Mouse (Mus musculus): ENCODE measurements at regions not wholly inside any gene's neighbourhood (a gene's known extent, or its start where the extent isn't known, plus 50 kb on each side); places are given as distances from the start of the nearest gene placed in this dataset.
"Not testable (repeated sequence)": the region's sequence is repeated elsewhere in the genome, so short reads cannot be mapped to it uniquely, and the experiment has no call there.

DNA sequence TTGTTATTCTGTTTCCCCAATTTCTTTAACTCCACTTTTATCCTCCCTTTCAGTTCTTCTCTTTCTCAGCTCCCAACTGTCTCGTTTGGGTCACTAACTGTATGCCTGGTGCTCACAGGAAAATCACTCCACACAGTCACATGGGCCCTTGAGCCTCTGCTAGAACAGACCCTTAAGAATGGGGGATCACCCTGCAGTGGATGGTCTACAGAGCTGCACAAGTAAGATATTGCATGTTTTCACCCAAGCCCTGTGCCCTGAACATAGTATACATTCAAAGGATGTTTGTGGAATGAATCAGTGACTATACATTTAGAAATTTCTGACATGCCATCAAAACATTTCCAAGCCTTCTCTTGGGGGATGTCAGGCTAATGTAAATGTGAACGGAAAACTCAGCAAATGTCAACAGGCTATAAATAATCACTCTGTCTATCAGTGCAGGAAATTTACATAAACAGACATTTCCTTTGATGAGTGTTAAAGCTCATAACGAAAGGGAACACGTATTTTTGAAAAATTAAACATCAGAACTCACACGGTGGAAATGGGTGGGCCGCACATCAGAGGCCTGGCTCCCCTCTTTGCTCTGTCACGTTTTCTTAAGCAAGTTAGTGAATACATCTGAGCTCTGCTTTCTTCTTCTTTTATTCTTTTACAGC lies 297.4 kb downstream of the Samd5 start:
- DNase-seq (ENCODE audit: low spot score) (no peak), ATAC-seq (ENCODE audit: insufficient read depth, low FRiP score, low TSS enrichment) (no peak)
- Histone ChIP-seq H3K4me3 (ENCODE audit: low read depth, low read length) (no peak overlapping the region), H3K9ac (ENCODE audit: low read length) (no peak overlapping the region), H3K4me1 (ENCODE audit: control insufficient read depth, insufficient read depth, low read length) (no peaks in the 10 kb centered on the region), H3K27ac (ENCODE audit: low read depth, low read length) (no peak overlapping the region), H3K4me2 (ENCODE audit: low read depth) (no peak overlapping the region), H3K36me3 (ENCODE audit: control insufficient read depth, insufficient read depth, low read length) (no peaks in the 10 kb centered on the region), H3K27me3 (ENCODE audit: control insufficient read depth, insufficient read depth, low read length) (no peaks in the 10 kb centered on the region), H3K9me3 (ENCODE audit: control insufficient read depth, low read length) (no peaks in the 10 kb centered on the region)
- WGBS: 69% methylated on average over 7 of the region's 7 CpGs

DNA sequence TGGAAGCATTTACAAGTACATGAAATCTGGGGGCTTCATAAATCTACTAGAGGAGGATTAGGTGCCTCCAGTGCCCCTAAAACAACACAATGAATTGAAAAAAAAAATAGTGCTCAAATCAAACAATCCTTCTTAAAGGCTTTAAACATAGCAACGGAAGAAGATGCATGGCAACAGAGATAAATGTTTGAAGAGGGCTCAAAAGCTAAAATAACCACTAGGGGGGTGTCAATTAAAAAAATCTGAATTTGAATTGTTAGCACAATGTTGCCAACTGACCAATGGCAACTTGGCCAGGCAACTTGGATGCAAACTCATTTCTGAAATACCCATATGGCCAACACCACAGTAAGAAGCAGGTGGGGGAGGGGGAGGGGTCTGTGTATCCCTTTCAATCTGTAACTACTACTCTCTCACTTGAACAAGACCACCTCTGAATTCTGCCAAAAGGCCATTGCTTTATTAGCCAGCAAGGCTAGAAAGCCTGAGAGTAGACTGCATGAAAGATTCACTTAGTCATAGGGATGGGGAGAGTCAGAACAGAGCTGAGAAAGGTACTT lies 312.6 kb downstream of the Samd5 start:
- no peak for DNase-seq (ENCODE audit: low spot score)

GRCm38 (mm10) chr10:9338207-9338801 lies 336.7 kb downstream of the Samd5 start:
- H3K9ac ChIP-seq (ENCODE audit: low read length): no peak overlapping the region
- DNase-seq (ENCODE audit: low spot score) (no peak), ATAC-seq (ENCODE audit: insufficient read depth, low FRiP score, low TSS enrichment) (peak; percentile 87)
- H3K27ac ChIP-seq (ENCODE audit: low read depth, low read length): no peak overlapping the region
- H3K36me3 ChIP-seq (ENCODE audit: control insufficient read depth, insufficient read depth, low read length): no peaks in the 10 kb centered on the region
- no peaks in the 10 kb centered on the region for H3K4me1 ChIP-seq (ENCODE audit: control insufficient read depth, insufficient read depth, low read length)
- no peaks in the 10 kb centered on the region for H3K27me3 ChIP-seq (ENCODE audit: control insufficient read depth, insufficient read depth, low read length)
- H3K9me3 ChIP-seq (ENCODE audit: control insufficient read depth, low read length): no peaks in the 10 kb centered on the region
- no peak overlapping the region for H3K4me2 ChIP-seq (ENCODE audit: low read depth)
- WGBS: 30% methylated on average over 8 of the region's 8 CpGs
- H3K4me3 ChIP-seq (ENCODE audit: low read depth, low read length): no peak overlapping the region

More for the DNA sequence above, 312.6 kb downstream of the Samd5 start:
- no peaks in the 10 kb centered on the region for H3K4me1 ChIP-seq (ENCODE audit: control insufficient read depth, insufficient read depth, low read length)
- H3K36me3 ChIP-seq (ENCODE audit: control insufficient read depth, insufficient read depth, low read length): no peaks in the 10 kb centered on the region
- H3K9me3 ChIP-seq (ENCODE audit: control insufficient read depth, low read length): no peaks in the 10 kb centered on the region
- no peaks in the 10 kb centered on the region for H3K27me3 ChIP-seq (ENCODE audit: control insufficient read depth, insufficient read depth, low read length)
- WGBS: 70% methylated on average over 1 of the region's 1 CpGs
- H3K4me2 ChIP-seq (ENCODE audit: low read depth): no peak overlapping the region
- no peak overlapping the region for H3K9ac ChIP-seq (ENCODE audit: low read length)
- no peak overlapping the region for H3K27ac ChIP-seq (ENCODE audit: low read depth, low read length)
- no peak for ATAC-seq (ENCODE audit: insufficient read depth, low FRiP score, low TSS enrichment)
- H3K4me3 ChIP-seq (ENCODE audit: low read depth, low read length): no peak overlapping the region

DNA sequence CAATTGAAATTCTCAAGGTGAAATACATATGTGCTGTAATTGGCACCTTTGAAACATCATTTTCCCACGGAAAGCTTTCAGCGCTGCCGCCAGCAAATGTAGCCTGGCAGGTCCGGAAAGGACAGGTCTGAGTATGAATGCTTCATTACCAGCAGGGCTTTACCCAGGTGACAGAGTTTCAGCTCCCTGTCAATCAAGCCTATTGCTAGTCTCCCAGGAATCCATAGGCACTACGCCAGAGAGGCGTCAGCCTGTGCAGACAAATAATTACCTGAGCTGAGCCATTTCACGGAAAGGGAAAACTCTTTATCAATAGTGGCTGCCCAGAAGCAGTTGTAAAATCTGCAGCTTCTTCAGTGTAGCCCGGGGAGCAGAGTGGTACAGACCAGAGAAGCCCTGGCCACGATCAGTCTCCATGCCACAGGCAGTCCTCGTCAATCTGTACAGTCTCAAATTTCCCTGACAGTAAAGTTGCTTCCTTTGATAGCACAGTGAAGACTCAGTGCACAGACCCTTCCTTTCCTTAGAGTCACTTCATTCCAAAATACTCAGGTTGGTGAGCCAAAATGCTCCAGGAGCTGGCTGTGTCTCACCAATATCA lies 340.7 kb downstream of the Samd5 start:
- Histone ChIP-seq H3K9me3 (ENCODE audit: control insufficient read depth, low read length) (no peaks in the 10 kb centered on the region), H3K4me1 (ENCODE audit: control insufficient read depth, insufficient read depth, low read length) (peaks cover 5% of the 10 kb centered on the region), H3K27me3 (ENCODE audit: control insufficient read depth, insufficient read depth, low read length) (no peaks in the 10 kb centered on the region), H3K4me3 (ENCODE audit: low read depth, low read length) (no peak overlapping the region), H3K27ac (ENCODE audit: low read depth, low read length) (no peak overlapping the region), H3K36me3 (ENCODE audit: control insufficient read depth, insufficient read depth, low read length) (no peaks in the 10 kb centered on the region), H3K9ac (ENCODE audit: low read length) (no peak overlapping the region), H3K4me2 (ENCODE audit: low read depth) (no peak overlapping the region)
- 81% methylated on average over 10 of the region's 10 CpGs for WGBS
- DNase-seq (ENCODE audit: low spot score) (no peak), ATAC-seq (ENCODE audit: insufficient read depth, low FRiP score, low TSS enrichment) (no peak)

DNA sequence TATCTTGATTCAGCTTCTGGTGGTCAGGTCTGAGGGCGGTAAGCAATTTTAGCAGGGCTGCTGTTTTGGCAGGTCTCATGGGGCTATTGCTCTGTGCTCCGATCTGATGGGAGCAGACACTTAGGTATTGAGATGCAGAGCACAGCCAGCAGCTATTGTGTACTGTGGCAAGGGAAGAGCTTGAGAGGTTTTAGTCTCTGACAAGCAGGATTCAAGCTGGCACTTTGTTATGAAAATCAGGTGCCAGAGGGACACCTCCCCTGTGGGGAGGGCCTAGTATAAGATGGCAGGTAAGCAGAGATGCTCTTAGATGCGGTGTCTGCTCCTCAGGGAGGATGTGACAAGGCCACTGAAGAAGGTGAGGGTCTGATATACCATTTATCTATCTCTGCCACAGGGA lies 343.3 kb downstream of the Samd5 start:
- Histone ChIP-seq H3K4me3 (ENCODE audit: low read depth, low read length) (no peak overlapping the region), H3K27me3 (ENCODE audit: control insufficient read depth, insufficient read depth, low read length) (no peaks in the 10 kb centered on the region), H3K36me3 (ENCODE audit: control insufficient read depth, insufficient read depth, low read length) (no peaks in the 10 kb centered on the region), H3K4me2 (ENCODE audit: low read depth) (no peak overlapping the region), H3K4me1 (ENCODE audit: control insufficient read depth, insufficient read depth, low read length) (peaks cover 5% of the 10 kb centered on the region), H3K27ac (ENCODE audit: low read depth, low read length) (no peak overlapping the region), H3K9me3 (ENCODE audit: control insufficient read depth, low read length) (no peaks in the 10 kb centered on the region), H3K9ac (ENCODE audit: low read length) (no peak overlapping the region)
- DNase-seq (ENCODE audit: low spot score) (peak; percentile 19), ATAC-seq (ENCODE audit: insufficient read depth, low FRiP score, low TSS enrichment) (no peak)
- 22% methylated on average over 3 of the region's 3 CpGs for WGBS

DNA sequence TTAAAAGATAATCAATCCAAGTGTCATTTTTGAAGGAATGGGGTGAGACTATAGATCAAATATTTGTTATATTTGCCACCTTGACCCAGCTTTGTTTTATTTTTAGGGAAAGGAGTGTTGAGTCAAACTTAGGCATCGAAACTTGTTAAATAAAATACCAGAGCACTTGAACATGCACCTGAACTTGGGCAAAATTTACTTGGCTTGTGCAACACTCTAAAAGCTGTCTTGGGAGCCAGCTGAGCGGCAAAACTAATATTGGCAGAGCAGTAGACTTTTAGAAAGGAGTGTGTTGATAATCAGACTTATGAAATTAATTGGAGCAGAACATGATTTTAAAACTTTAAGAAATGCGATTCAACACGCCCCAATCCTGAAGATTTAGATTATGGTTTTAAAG lies 346.7 kb downstream of the Samd5 start:
- Histone ChIP-seq H3K9ac (ENCODE audit: low read length) (no peak overlapping the region), H3K4me2 (ENCODE audit: low read depth) (no peak overlapping the region), H3K36me3 (ENCODE audit: control insufficient read depth, insufficient read depth, low read length) (no peaks in the 10 kb centered on the region), H3K4me3 (ENCODE audit: low read depth, low read length) (no peak overlapping the region), H3K4me1 (ENCODE audit: control insufficient read depth, insufficient read depth, low read length) (peaks cover 5% of the 10 kb centered on the region), H3K9me3 (ENCODE audit: control insufficient read depth, low read length) (no peaks in the 10 kb centered on the region), H3K27ac (ENCODE audit: low read depth, low read length) (no peak overlapping the region), H3K27me3 (ENCODE audit: control insufficient read depth, insufficient read depth, low read length) (no peaks in the 10 kb centered on the region)
- 94% methylated on average over 4 of the region's 4 CpGs for WGBS
- ATAC-seq (ENCODE audit: insufficient read depth, low FRiP score, low TSS enrichment) (no peak), DNase-seq (ENCODE audit: low spot score) (no peak)

DNA sequence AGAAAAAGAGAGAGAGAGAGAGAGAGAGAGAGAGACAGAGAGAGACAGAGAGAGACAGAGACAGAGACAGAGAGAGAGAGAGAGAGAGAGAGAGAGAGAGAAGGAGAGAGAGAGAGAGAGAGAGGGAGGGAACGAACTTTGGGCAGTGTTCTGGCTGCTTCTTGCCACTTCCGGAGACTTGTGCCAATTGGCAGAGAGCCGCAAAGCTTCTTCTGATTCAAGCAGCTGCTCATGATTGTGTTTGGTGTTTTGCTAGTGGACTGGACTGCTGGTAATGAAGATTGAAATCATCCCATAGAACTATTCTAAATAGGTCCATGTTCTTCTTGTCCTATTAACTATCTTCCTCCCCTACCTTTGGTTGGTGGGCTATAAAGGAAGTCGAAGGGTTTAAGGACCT lies 347.1 kb downstream of the Samd5 start:
- not testable (repeated sequence) for H3K4me1 ChIP-seq (ENCODE audit: control insufficient read depth, insufficient read depth, low read length); H3K9ac ChIP-seq (ENCODE audit: low read length); ATAC-seq (ENCODE audit: insufficient read depth, low FRiP score, low TSS enrichment); DNase-seq (ENCODE audit: low spot score); H3K9me3 ChIP-seq (ENCODE audit: control insufficient read depth, low read length); H3K4me2 ChIP-seq (ENCODE audit: low read depth); H3K27me3 ChIP-seq (ENCODE audit: control insufficient read depth, insufficient read depth, low read length); H3K36me3 ChIP-seq (ENCODE audit: control insufficient read depth, insufficient read depth, low read length); H3K27ac ChIP-seq (ENCODE audit: low read depth, low read length); H3K4me3 ChIP-seq (ENCODE audit: low read depth, low read length)
- WGBS: 94% methylated on average over 4 of the region's 4 CpGs

- no peak for DNase-seq (ENCODE audit: low spot score)
- Histone ChIP-seq H3K4me1 (ENCODE audit: control insufficient read depth, insufficient read depth, low read length) (no peaks in the 10 kb centered on the region), H3K27me3 (ENCODE audit: control insufficient read depth, insufficient read depth, low read length) (no peaks in the 10 kb centered on the region), H3K4me2 (ENCODE audit: low read depth) (no peak overlapping the region), H3K9me3 (ENCODE audit: control insufficient read depth, low read length) (no peaks in the 10 kb centered on the region), H3K4me3 (ENCODE audit: low read depth, low read length) (no peak overlapping the region), H3K9ac (ENCODE audit: low read length) (no peak overlapping the region), H3K36me3 (ENCODE audit: control insufficient read depth, insufficient read depth, low read length) (no peaks in the 10 kb centered on the region), H3K27ac (ENCODE audit: low read depth, low read length) (no peak overlapping the region)
- WGBS: 96% methylated on average over 6 of the region's 6 CpGs
- ATAC-seq (ENCODE audit: insufficient read depth, low FRiP score, low TSS enrichment): no peak
Measured at GRCm38 (mm10) chr10:9312326-9312725, 362.7 kb downstream of the Samd5 start.

- DNase-seq (ENCODE audit: low spot score) (no peak), ATAC-seq (ENCODE audit: insufficient read depth, low FRiP score, low TSS enrichment) (no peak)
- Histone ChIP-seq H3K9ac (ENCODE audit: low read length) (no peak overlapping the region), H3K4me3 (ENCODE audit: low read depth, low read length) (no peak overlapping the region), H3K27me3 (ENCODE audit: control insufficient read depth, insufficient read depth, low read length) (no peaks in the 10 kb centered on the region), H3K36me3 (ENCODE audit: control insufficient read depth, insufficient read depth, low read length) (no peaks in the 10 kb centered on the region), H3K4me2 (ENCODE audit: low read depth) (no peak overlapping the region), H3K9me3 (ENCODE audit: control insufficient read depth, low read length) (no peaks in the 10 kb centered on the region), H3K27ac (ENCODE audit: low read depth, low read length) (no peak overlapping the region), H3K4me1 (ENCODE audit: control insufficient read depth, insufficient read depth, low read length) (no peaks in the 10 kb centered on the region)
- 88% methylated on average over 5 of the region's 5 CpGs for WGBS
Measured at GRCm38 (mm10) chr10:9310346-9310745, 364.7 kb downstream of the Samd5 start.

Data from neural tube, embryonic 11.5 days (tissue).